Mouse (Mus musculus): ENCODE measurements around the gene Hmga2.

Gene Hmga2

GRCm38 (mm10) chr10:120475601-120476515, at the start of gene Hmga2:
TSS of gene Hmga2 (minus strand) at chr10:120476469.
- DNase-seq (ENCODE audit: low spot score): peak; percentile 77

DNA sequence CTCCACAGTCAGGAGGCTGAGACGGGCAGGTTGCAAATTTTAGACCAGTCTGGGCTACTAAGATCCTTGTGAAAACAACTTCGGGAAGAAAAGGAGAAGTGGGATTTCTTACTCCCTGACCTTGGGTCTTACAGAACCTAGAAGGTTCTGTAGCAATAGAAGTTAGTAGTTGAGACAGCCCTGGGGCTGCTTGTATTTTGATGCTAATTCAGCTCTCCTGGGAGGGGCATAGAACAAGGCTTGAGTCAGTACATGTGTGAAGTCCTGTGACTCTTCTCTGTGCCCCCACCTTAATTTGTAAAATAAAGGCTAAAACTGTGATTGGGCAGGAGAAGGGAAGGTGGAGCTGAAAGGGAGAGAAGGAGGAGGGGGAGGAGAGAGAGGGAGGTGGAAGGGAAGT, 46.7 kb upstream of the Hmga2 start:
- DNase-seq (ENCODE audit: low spot score): no peak

- DNase-seq (ENCODE audit: low spot score): no peak
Measured at GRCm38 (mm10) chr10:120521912-120522575, 45.8 kb upstream of the Hmga2 start.

- no peak for DNase-seq (ENCODE audit: low spot score)
Measured at GRCm38 (mm10) chr10:120516311-120516710, 40.0 kb upstream of the Hmga2 start.

DNA sequence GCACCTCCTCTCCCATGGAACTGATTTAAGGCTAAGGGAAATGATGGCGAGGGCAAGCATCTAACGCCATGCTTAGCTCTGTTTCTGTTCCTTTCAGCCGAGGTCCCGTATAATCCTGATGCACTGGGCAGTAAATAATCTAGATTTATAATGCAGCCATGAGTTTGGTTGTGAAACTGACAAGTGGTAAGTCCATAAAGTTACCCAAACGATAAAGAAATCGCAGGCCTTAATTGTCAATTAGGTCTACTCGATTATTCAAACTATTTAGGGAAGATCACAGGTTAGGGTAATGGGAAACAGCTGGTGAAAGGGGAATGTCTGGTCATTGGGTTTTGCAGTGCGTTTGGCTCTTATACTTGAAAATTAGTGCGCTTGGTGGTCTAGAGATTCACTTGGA, 37.5 kb upstream of the Hmga2 start:
- DNase-seq (ENCODE audit: low spot score): no peak

- DNase-seq (ENCODE audit: low spot score): no peak
Measured at GRCm38 (mm10) chr10:120512946-120513345, 36.7 kb upstream of the Hmga2 start.

- no peak for DNase-seq (ENCODE audit: low spot score)
Measured at GRCm38 (mm10) chr10:120512121-120512520, 35.9 kb upstream of the Hmga2 start.

GRCm38 (mm10) chr10:120503959-120504358, 27.7 kb upstream of the Hmga2 start:
- DNase-seq (ENCODE audit: low spot score): no peak

- no peak for DNase-seq (ENCODE audit: low spot score)
Measured at GRCm38 (mm10) chr10:120500794-120501193, 24.5 kb upstream of the Hmga2 start.

- DNase-seq (ENCODE audit: low spot score): no peak
Measured at GRCm38 (mm10) chr10:120498086-120498485, 21.8 kb upstream of the Hmga2 start.

GRCm38 (mm10) chr10:120494653-120495052, 18.4 kb upstream of the Hmga2 start:
- DNase-seq (ENCODE audit: low spot score): no peak

GRCm38 (mm10) chr10:120491477-120491876, 15.2 kb upstream of the Hmga2 start:
- no peak for DNase-seq (ENCODE audit: low spot score)

- DNase-seq (ENCODE audit: low spot score): no peak
Measured at GRCm38 (mm10) chr10:120489611-120490010, 13.3 kb upstream of the Hmga2 start.

GRCm38 (mm10) chr10:120488526-120488925, 12.3 kb upstream of the Hmga2 start:
- DNase-seq (ENCODE audit: low spot score): no peak

DNA sequence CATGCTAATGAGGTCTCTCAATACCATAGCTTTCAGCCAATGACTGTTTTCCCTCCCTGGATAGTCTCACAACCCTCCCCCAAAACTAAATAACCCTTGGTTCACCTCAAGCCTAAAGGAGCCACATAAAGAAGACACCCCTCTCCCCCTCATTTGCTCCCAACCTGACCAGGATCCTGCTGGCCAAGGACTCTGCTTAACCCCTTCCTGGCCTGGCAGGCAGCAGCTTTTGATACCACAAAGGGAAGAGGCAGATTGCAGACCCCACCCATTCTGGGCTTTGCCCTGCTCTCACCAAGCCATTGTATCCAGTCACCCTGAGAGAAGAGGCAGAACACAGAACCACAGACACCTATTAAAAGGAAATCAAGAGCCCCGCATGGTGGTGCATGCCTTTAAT, 11.6 kb upstream of the Hmga2 start:
- DNase-seq (ENCODE audit: low spot score): no peak

- DNase-seq (ENCODE audit: low spot score): no peak
Measured at GRCm38 (mm10) chr10:120485461-120485860, 9.2 kb upstream of the Hmga2 start.

GRCm38 (mm10) chr10:120484144-120484543, 7.9 kb upstream of the Hmga2 start:
- DNase-seq (ENCODE audit: low spot score): peak; percentile 32

DNA sequence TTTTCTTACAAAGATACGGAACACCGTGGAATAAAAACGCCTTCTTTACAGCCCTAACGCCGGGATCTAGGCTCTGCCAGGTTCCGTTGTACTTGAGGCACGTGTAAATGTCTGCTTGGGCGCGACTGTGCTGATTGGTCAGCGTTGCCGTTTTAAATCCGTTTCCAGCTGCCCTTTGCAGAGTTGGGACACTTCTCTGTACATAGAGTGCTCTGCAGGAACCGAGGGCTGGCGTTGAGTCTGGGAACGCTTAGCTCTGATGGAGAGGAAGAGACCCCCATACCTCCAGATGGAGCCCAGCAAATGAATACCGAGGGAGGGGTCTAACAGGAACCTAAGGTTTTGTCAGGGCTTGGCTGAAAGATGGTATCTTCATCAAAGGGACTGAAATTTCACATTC, 1.9 kb upstream of the Hmga2 start:
- peak; percentile 35 for DNase-seq (ENCODE audit: low spot score)

DNA sequence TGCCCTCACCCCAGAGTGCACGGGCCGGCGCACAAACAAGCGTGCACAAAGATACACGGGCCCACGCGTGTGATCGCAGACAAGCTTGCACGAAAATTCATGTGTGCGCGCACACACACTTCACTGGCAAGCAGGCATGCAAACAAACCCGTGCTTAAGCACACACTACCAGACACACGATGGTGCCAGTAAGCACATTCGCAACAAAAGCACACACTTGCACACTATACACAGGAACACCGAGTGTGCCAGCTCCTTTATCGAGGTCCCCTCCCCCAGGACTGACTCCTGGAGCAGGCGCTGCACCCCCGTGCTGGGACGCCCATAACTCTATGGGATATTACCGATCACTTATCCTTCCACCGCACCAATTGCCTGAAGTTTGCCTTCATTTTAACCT, 1.2 kb upstream of the Hmga2 start:
- peak; percentile 15 for DNase-seq (ENCODE audit: low spot score)

DNA sequence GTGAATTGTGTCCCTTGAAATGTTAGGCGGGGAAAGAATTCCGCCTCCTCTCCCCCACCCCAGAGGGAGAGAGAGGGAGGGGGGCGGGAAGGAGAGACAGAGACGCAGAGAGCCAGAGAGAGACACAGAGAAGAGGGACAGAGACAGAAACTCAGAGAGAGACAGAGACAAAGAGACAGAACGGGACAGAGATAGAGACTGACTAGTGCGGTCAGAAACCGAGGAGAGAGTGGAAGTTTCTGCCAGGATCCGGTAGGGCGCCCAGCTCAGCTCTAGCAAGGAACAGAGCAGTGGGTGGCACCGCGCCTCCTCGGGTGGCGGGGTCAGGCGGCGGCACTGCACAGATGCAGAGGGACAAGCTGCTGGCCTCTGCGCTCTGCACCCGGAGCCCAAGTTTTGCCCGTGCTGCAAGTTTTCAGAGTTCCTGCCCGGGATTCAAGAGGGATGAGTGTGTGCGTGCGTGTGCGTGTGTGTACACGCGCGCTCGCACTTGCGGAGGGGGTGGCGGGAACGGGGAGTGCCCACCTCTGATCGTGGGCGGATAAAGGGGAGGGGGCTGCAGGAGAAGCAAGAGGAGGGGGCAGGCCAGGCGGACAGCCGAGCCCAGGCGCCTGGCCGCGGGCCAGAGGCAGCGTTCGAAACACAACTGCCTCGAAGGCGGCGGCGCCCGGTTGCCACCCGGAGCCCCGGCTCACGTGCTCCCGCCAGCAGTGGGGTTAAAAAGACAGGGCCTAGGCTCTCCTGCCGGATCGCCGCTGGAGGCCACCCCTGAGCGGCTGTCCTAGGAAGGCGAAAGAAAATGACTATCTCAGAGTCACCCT, 457 bp upstream of the Hmga2 start:
- peak; percentile 54 for DNase-seq (ENCODE audit: low spot score)

DNA sequence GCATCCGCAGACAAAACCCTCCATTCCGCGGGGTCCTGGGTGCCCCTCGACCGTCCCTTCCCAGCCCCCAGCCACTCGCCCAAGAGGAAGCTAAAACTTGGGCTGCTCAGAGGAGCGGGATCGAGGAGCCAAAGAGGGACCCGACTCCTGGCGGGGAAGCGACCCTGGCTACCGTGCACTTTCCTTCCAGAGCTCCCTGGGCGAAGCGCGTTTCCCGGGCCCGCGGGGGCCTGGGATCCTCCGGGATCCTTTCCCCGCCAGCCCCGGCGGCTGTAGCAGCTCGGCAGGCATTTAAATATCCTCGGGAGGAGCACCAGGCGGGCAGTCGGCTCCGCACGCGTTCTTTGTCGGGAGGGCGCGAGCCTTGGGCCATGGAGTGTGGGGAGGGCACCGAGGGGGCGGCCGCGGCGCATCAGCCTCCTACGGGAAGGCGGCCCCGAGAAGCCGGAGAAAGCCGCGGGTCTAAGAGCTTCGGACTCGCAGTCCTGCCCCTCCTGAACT, 1.2 kb downstream of the Hmga2 start:
- DNase-seq (ENCODE audit: low spot score): peak; percentile 40

GRCm38 (mm10) chr10:120474301-120474700, 2.0 kb downstream of the Hmga2 start:
- peak; percentile 39 for DNase-seq (ENCODE audit: low spot score)

All from yolk sac, embryonic 10.5 days (tissue).